Mouse (Mus musculus) lung, adult 2 months (tissue): ENCODE results near the gene Ints5.

Experiments
- CTCF ChIP-seq: fragments of 200-500 bp; IDR thresholded peaks from 2 replicates; pipeline ENCODE4 v1.5.1; 2011; ENCODE audit warnings: mild to moderate bottlenecking, low read length, control low read depth; ENCODE audit not compliant: insufficient read depth
- POLR2A ChIP-seq: fragments of 200-500 bp; IDR thresholded peaks from 2 replicates; pipeline ENCODE4 v1.6.1; 2011; ENCODE audit warnings: low read depth, mild to moderate bottlenecking, control low read depth, low read length, borderline replicate concordance; ENCODE audit errors: extremely low read depth

DNA sequence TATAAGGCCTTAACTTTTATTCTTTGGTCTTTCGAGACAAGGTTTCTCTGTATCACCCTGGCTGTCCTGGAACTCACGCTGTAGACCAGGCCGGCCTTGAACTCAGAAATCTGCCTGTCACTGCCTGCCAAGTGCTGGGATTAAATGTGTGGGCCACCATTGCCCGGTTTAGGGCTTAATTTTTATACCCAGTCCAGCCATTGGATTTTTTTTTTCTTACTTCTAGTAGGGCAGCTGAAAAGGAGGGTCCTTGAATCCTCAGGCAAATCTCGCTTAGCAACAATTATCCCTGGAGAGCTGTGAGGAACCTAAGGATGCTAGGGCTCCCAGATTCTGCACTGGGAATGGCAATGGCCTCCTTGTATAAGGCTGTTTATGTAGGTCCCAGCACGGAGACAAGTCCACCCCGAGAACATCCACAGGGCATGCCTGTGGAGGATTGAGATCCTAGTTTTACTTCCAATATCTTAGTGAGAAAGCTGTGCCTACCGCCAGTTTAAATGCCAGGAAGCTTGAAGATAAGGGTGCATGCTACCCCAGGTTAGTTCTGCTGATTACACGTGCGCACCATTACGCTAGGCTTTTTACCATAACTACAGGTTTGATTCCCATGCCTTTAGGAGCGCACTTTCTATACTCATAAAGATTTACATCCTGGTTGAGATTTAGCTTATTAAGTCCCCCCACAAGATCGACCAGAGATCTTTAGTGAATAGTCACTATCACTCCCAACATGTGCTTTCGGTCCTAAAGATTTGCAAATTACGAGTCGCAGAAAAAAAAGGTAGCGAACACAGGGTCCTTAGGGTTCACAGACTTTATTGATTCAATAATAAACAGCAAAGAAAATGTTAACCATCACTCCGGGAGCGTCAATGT lies 5.0 kb upstream of the Ints5 start:
- TF ChIP-seq CTCF = no peak
- TF ChIP-seq POLR2A = no peak
